Mouse (Mus musculus): ENCODE results near the gene Vps45. TPM values are rescaled to one million over a fixed set of nuclear protein-coding genes. Genes with fewer than 3 reads are reported as not detected.
A peak's percentile ranks its signal among the peaks of the same experiment; 100 is the strongest.

Vps45 gene
- total and polyA plus RNA-seq, 2 experiments = 2.1 to 10.7 TPM

GRCm38 (mm10) chr3:95987386-95988110, 70.7 kb downstream of the Vps45 start:
- WGBS = 57% methylated on average over 6 of the region's 6 CpGs
- peaks cover 1% of the 10 kb centered on the region; the same call in 1 of the 2 replicates for H3K4me1 ChIP-seq (ENCODE audit: control insufficient read depth, insufficient read depth, low read length)
- peak; percentile 29 for DNase-seq (ENCODE audit: extremely low read depth, low read depth, low spot score)
- no peak for TF ChIP-seq POLR2A (IDR thresholded peaks at IDR 0.05; ENCODE audit: extremely low read depth, insufficient read depth, low read length)
- no peak for TF ChIP-seq CTCF (IDR thresholded peaks at IDR 0.05; ENCODE audit: low read depth, low read length)
- no peaks in the 10 kb centered on the region for H3K79me2 ChIP-seq (ENCODE audit: control insufficient read depth, insufficient read depth, low read length)
- H3K4me3 ChIP-seq (ENCODE audit: insufficient read depth, low read depth, low read length) = no peak overlapping the region
- no peak overlapping the region; the same call in 1 of the 2 replicates for H3K27ac ChIP-seq (replicated peaks; ENCODE audit: insufficient read depth, low read depth, low read length)
- H3K36me3 ChIP-seq (ENCODE audit: control insufficient read depth, insufficient read depth, low read length) = no peaks in the 10 kb centered on the region; the same call in 1 of the 2 replicates
- no peaks in the 10 kb centered on the region for H3K27me3 ChIP-seq (ENCODE audit: control insufficient read depth, insufficient read depth, low read length)
- no peak overlapping the region for H3K9ac ChIP-seq (ENCODE audit: low read depth, low read length)

- TF ChIP-seq CTCF (IDR thresholded peaks at IDR 0.05; ENCODE audit: low read depth, low read length) (no peak), POLR2A (IDR thresholded peaks at IDR 0.05; ENCODE audit: extremely low read depth, insufficient read depth, low read length) (no peak)
- no peak overlapping the region for H3K9ac ChIP-seq (ENCODE audit: low read depth, low read length)
- no peaks in the 10 kb centered on the region for H3K79me2 ChIP-seq (ENCODE audit: control insufficient read depth, insufficient read depth, low read length)
- H3K4me3 ChIP-seq (ENCODE audit: insufficient read depth, low read depth, low read length) = no peak overlapping the region
- H3K27ac ChIP-seq (replicated peaks; ENCODE audit: insufficient read depth, low read depth, low read length) = no peak overlapping the region; the same call in 1 of the 2 replicates
- H3K4me1 ChIP-seq (ENCODE audit: control insufficient read depth, insufficient read depth, low read length) = 0 out of 2 replicates have a peak, but pooled peaks cover 1% of the 10 kb centered on the region
- WGBS = 62% methylated on average over 4 of the region's 4 CpGs
- H3K27me3 ChIP-seq (ENCODE audit: control insufficient read depth, insufficient read depth, low read length) = no peaks in the 10 kb centered on the region
- no peak for DNase-seq (ENCODE audit: extremely low read depth, low read depth, low spot score)
- H3K36me3 ChIP-seq (ENCODE audit: control insufficient read depth, insufficient read depth, low read length) = no peaks in the 10 kb centered on the region; the same call in 1 of the 2 replicates
Observed at GRCm38 (mm10) chr3:95986984-95987383, 71.3 kb downstream of the Vps45 start.

- peak; percentile 63 for DNase-seq (ENCODE audit: extremely low read depth, low read depth, low spot score)
- WGBS = 3% methylated on average over 21 of the region's 21 CpGs
- Histone ChIP-seq H3K36me3 (ENCODE audit: control insufficient read depth, insufficient read depth, low read length) (no peaks in the 10 kb centered on the region; the same call in 1 of the 2 replicates), H3K4me3 (ENCODE audit: insufficient read depth, low read depth, low read length) (no peak overlapping the region), H3K9ac (ENCODE audit: low read depth, low read length) (no peak overlapping the region), H3K4me1 (ENCODE audit: control insufficient read depth, insufficient read depth, low read length) (0 out of 2 replicates have a peak, but pooled peaks cover 1% of the 10 kb centered on the region), H3K79me2 (ENCODE audit: control insufficient read depth, insufficient read depth, low read length) (no peaks in the 10 kb centered on the region), H3K27ac (replicated peaks; ENCODE audit: insufficient read depth, low read depth, low read length) (no peak overlapping the region; the same call in none of the 2 replicates), H3K27me3 (ENCODE audit: control insufficient read depth, insufficient read depth, low read length) (no peaks in the 10 kb centered on the region)
- no peak for TF ChIP-seq POLR2A (IDR thresholded peaks at IDR 0.05; ENCODE audit: extremely low read depth, insufficient read depth, low read length)
- no peak for TF ChIP-seq CTCF (IDR thresholded peaks at IDR 0.05; ENCODE audit: low read depth, low read length)
Observed at GRCm38 (mm10) chr3:95986001-95986622, 72.2 kb downstream of the Vps45 start.

- H3K79me2 ChIP-seq (ENCODE audit: control insufficient read depth, insufficient read depth, low read length) = no peaks in the 10 kb centered on the region
- H3K27me3 ChIP-seq (ENCODE audit: control insufficient read depth, insufficient read depth, low read length) = no peaks in the 10 kb centered on the region
- peak overlapping the region; percentile 59 for H3K27ac ChIP-seq (replicated peaks; ENCODE audit: insufficient read depth, low read depth, low read length)
- WGBS = 24% methylated on average over 12 of the region's 12 CpGs
- peak overlapping the region; percentile 33; the same call in 1 of the 2 replicates for H3K9ac ChIP-seq (ENCODE audit: low read depth, low read length)
- peak; percentile 40 for DNase-seq (ENCODE audit: extremely low read depth, low read depth, low spot score)
- 0 out of 2 replicates have a peak, but pooled peaks cover 1% of the 10 kb centered on the region for H3K4me1 ChIP-seq (ENCODE audit: control insufficient read depth, insufficient read depth, low read length)
- no peak overlapping the region; the same call in 1 of the 2 replicates for H3K4me3 ChIP-seq (ENCODE audit: insufficient read depth, low read depth, low read length)
- TF ChIP-seq CTCF (IDR thresholded peaks at IDR 0.05; ENCODE audit: low read depth, low read length) = no peak
- no peak for TF ChIP-seq POLR2A (IDR thresholded peaks at IDR 0.05; ENCODE audit: extremely low read depth, insufficient read depth, low read length)
- no peaks in the 10 kb centered on the region; the same call in 1 of the 2 replicates for H3K36me3 ChIP-seq (ENCODE audit: control insufficient read depth, insufficient read depth, low read length)
Observed at GRCm38 (mm10) chr3:95985209-95986000, 72.9 kb downstream of the Vps45 start.

- H3K27ac ChIP-seq (replicated peaks; ENCODE audit: insufficient read depth, low read depth, low read length) = no peak overlapping the region
- 82% methylated on average over 4 of the region's 4 CpGs for WGBS
- no peak for DNase-seq (ENCODE audit: extremely low read depth, low read depth, low spot score)
Observed at GRCm38 (mm10) chr3:95982129-95982528, 76.1 kb downstream of the Vps45 start.

More at GRCm38 (mm10) chr3:95982129-95982528, 76.1 kb downstream of the Vps45 start:
- Histone ChIP-seq H3K27me3 (ENCODE audit: control insufficient read depth, insufficient read depth, low read length) (no peaks in the 10 kb centered on the region), H3K79me2 (ENCODE audit: control insufficient read depth, insufficient read depth, low read length) (no peaks in the 10 kb centered on the region), H3K36me3 (ENCODE audit: control insufficient read depth, insufficient read depth, low read length) (no peaks in the 10 kb centered on the region), H3K4me3 (ENCODE audit: insufficient read depth, low read depth, low read length) (no peak overlapping the region), H3K4me1 (ENCODE audit: control insufficient read depth, insufficient read depth, low read length) (no peaks in the 10 kb centered on the region), H3K9ac (ENCODE audit: low read depth, low read length) (no peak overlapping the region)
- no peak for TF ChIP-seq CTCF (IDR thresholded peaks at IDR 0.05; ENCODE audit: low read depth, low read length)
- no peak for TF ChIP-seq POLR2A (IDR thresholded peaks at IDR 0.05; ENCODE audit: extremely low read depth, insufficient read depth, low read length)
